Mouse (Mus musculus) forebrain, embryonic 10.5 days (tissue): ENCODE measurements at regions not wholly inside any gene's neighbourhood (a gene's known extent, or its start where the extent isn't known, plus 50 kb on each side); places are given as distances from the start of the nearest gene placed in this dataset.
"Not testable (repeated sequence)": the region's sequence is repeated elsewhere in the genome, so short reads cannot be mapped to it uniquely, and the experiment has no call there.

Experiments used
- DNase-seq: peaks from one replicate; pipeline ENCODE4 v3.0.0-alpha.2; 2017; ENCODE audit warnings: low spot score; ENCODE audit errors: extremely low spot score
- H3K27ac ChIP-seq: fragments of 300-500 bp; sonication (generic); 2 replicates; pipeline ENCODE4 v1.5.1; 2016; ENCODE audit warnings: mild to moderate bottlenecking
- H3K27me3 ChIP-seq: fragments of 300-500 bp; sonication (generic); 2 replicates; pipeline ENCODE4 v1.6.1; 2016; ENCODE audit warnings: mild to moderate bottlenecking; ENCODE audit not compliant: poor library complexity, severe bottlenecking
- H3K36me3 ChIP-seq: fragments of 300-500 bp; sonication (generic); replicated peaks from 2 replicates; pipeline ENCODE4 v1.6.1; 2016; ENCODE audit warnings: mild to moderate bottlenecking, moderate library complexity
- H3K4me1 ChIP-seq: fragments of 300-500 bp; sonication (generic); 2 replicates; pipeline ENCODE4 v1.6.1; 2016
- H3K4me3 ChIP-seq: fragments of 300-500 bp; sonication (generic); 2 replicates; pipeline ENCODE4 v1.5.1; 2016; ENCODE audit warnings: mild to moderate bottlenecking, moderate library complexity
- H3K9me3 ChIP-seq: fragments of 300-500 bp; sonication (generic); 2 replicates; pipeline ENCODE4 v1.6.1; 2016; ENCODE audit warnings: mild to moderate bottlenecking, moderate library complexity
- WGBS: fragments of 180-500 bp; shearing (Covaris S2); methylation state at CpG from one replicate; pipeline ENCODE4 v1.1.7; 2016; 5-methylcytosine and 5-hydroxymethylcytosine counted together

GRCm38 (mm10) chr13:3406236-3407017, 131.4 kb upstream of the Gdi2 start:
- DNase-seq = peak; percentile 43
- 40% methylated on average over 8 of the region's 8 CpGs for WGBS
- not testable (repeated sequence) for H3K36me3 ChIP-seq, H3K4me3 ChIP-seq, H3K27me3 ChIP-seq, H3K27ac ChIP-seq, H3K4me1 ChIP-seq
- peaks cover 13% of the 10 kb centered on the region for H3K9me3 ChIP-seq

GRCm38 (mm10) chr13:3410281-3410680, 127.6 kb upstream of the Gdi2 start:
- not testable (repeated sequence) for H3K36me3 ChIP-seq, DNase-seq, H3K27ac ChIP-seq, H3K27me3 ChIP-seq, H3K4me3 ChIP-seq, H3K4me1 ChIP-seq
- H3K9me3 ChIP-seq = peaks cover 21% of the 10 kb centered on the region
- 74% methylated on average over 3 of the region's 3 CpGs for WGBS

GRCm38 (mm10) chr13:3417026-3417425, 120.8 kb upstream of the Gdi2 start:
- Histone ChIP-seq H3K36me3 (no peaks in the 10 kb centered on the region), H3K4me1 (no peaks in the 10 kb centered on the region), H3K4me3 (no peak overlapping the region), H3K9me3 (peaks cover 41% of the 10 kb centered on the region), H3K27me3 (no peaks in the 10 kb centered on the region), H3K27ac (no peak overlapping the region)
- DNase-seq = no peak
- 68% methylated on average over 1 of the region's 1 CpGs for WGBS

GRCm38 (mm10) chr13:3455374-3455773, 82.5 kb upstream of the Gdi2 start:
- H3K27ac ChIP-seq, DNase-seq, H3K4me3 ChIP-seq, H3K4me1 ChIP-seq, H3K27me3 ChIP-seq, H3K36me3 ChIP-seq, H3K9me3 ChIP-seq: not testable (repeated sequence)
- WGBS = 86% methylated on average over 6 of the region's 6 CpGs

- no peaks in the 10 kb centered on the region for H3K27me3 ChIP-seq
- no peak overlapping the region for H3K27ac ChIP-seq
- peaks cover 22% of the 10 kb centered on the region for H3K4me1 ChIP-seq
- DNase-seq = no peak
- no peak overlapping the region for H3K4me3 ChIP-seq
- peaks cover 24% of the 10 kb centered on the region for H3K36me3 ChIP-seq
- no peaks in the 10 kb centered on the region; the same call in 1 of the 2 replicates for H3K9me3 ChIP-seq
Measured at GRCm38 (mm10) chr13:3476884-3477283, 61.0 kb upstream of the Gdi2 start.

- H3K36me3 ChIP-seq = peaks cover 36% of the 10 kb centered on the region
- H3K4me3 ChIP-seq = peak overlapping the region; percentile 75
- WGBS = 3% methylated on average over 45 of the region's 45 CpGs
- H3K27ac ChIP-seq = peak overlapping the region; percentile 88
- peaks cover 22% of the 10 kb centered on the region for H3K4me1 ChIP-seq
- no peaks in the 10 kb centered on the region for H3K27me3 ChIP-seq
- DNase-seq = peak; percentile 86
- H3K9me3 ChIP-seq = peaks cover under 1% of the 10 kb centered on the region; the same call in 1 of the 2 replicates
Measured at GRCm38 (mm10) chr13:3477997-3478728, 59.7 kb upstream of the Gdi2 start.
